10 mouse cellular contexts compared by ENCODE assay signal in the genomic region with DNA sequence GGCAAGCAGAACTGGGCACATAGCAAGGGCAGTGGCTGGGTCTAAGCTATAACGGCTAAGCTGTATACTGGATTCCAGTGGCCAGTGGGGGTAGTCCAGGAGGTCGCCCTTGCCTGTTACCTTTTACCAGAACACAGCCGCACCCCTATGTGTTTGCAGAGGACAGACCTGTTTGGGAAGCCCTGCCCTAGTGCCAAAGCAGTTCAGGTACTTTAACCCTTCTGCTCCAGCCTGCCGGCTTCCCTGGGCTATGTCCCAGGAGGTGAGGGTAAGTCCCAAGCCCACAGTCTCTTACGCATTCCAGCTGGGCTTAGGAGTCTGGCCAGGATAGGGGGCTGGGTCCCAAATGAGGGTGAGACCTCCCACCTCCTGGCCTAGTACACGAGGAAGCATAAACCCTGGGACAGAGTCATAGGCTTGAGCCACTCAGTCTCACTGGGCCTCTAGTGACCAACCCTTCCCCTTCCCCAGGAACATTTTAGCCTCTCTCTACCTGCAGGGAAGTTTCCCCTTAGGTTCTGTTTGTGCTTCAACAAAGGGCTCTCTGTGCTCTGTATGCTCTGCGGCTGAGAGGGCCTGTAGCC. TPM values are rescaled to one million over a fixed set of nuclear protein-coding genes. Genes with fewer than 3 reads are reported as not detected.
DNase-seq lines count a peak whose midpoint lies in the region; ATAC-seq and TF ChIP-seq lines count a peak whose summit lies in the region.
"Had no signal": no experiment of that assay in that cellular context is flagged by ENCODE, and none has a peak within 500 bp of the region (broad histone marks: within the 10 kb centered on the region; RNA-seq: fewer than 3 reads in every experiment).

No protein-coding gene starts in this region.

- no peaks in the 10 kb centered on the region for H3K27me3 ChIP-seq in kidney, adult 2 months (replicated peaks; ENCODE audit: control insufficient read depth, insufficient read depth, low read length)
- H3K27me3 ChIP-seq in limb, embryonic 14.5 days (ENCODE audit: control insufficient read depth, insufficient read depth, low read length) = no peaks in the 10 kb centered on the region
- no peaks in the 10 kb centered on the region for H3K27me3 ChIP-seq in thymus, adult 2 months (ENCODE audit: control insufficient read depth, insufficient read depth, low read length)

- no peaks in the 10 kb centered on the region for H3K9me3 ChIP-seq in limb, embryonic 14.5 days (ENCODE audit: control insufficient read depth, low read length)
- H3K9me3 ChIP-seq: midbrain, embryonic 10.5 days had no signal

- peak; percentile 18 for DNase-seq in cerebellum, adult 11-12 months
- no peak for DNase-seq in cerebellum, postnatal 14 days
- DNase-seq in kidney, adult 2 months = no peak
- no peak for DNase-seq in kidney, adult 8-10 months
- DNase-seq in limb, embryonic 14.5 days (ENCODE audit: low spot score) = no peak
- DNase-seq in adrenal gland, adult 2 months = no peak
- DNase-seq in thymus, adult 2 months = no peak
- DNase-seq: gastrocnemius, postnatal 10 days had no signal

- H3K4me1 ChIP-seq in kidney, adult 2 months (ENCODE audit: control insufficient read depth, insufficient read depth, low read length) = peaks cover 13% of the 10 kb centered on the region
- peaks cover 33% of the 10 kb centered on the region for H3K4me1 ChIP-seq in brown adipose tissue, adult 24 weeks (ENCODE audit: control insufficient read depth, insufficient read depth, insufficient read length, low read length)
- no peaks in the 10 kb centered on the region; the same call in 1 of the 2 replicates for H3K4me1 ChIP-seq in limb, embryonic 14.5 days (ENCODE audit: control insufficient read depth, insufficient read depth, low read length)
- peaks cover 38% of the 10 kb centered on the region for H3K4me1 ChIP-seq in thymus, adult 2 months (replicated peaks; ENCODE audit: control insufficient read depth, insufficient read depth, low read length)

- 37% methylated on average over 7 of the region's 7 CpGs for WGBS in kidney, adult 2 months
- WGBS in limb, embryonic 14.5 days = 63% methylated on average over 7 of the region's 7 CpGs
- 90% methylated on average over 7 of the region's 7 CpGs for WGBS in thymus, adult 2 months

- H3K27ac ChIP-seq in kidney, adult 2 months (ENCODE audit: insufficient read depth, low read depth, low read length) = peak overlapping the region; percentile 35; the same call in 1 of the 2 replicates
- peak overlapping the region; percentile 9 for H3K27ac ChIP-seq in brown adipose tissue, adult 24 weeks (replicated peaks; ENCODE audit: low read depth, low read length)
- H3K27ac ChIP-seq in limb, embryonic 14.5 days (replicated peaks; ENCODE audit: low read depth, low read length) = peak overlapping the region; percentile 52; the same call in 1 of the 2 replicates
- H3K27ac ChIP-seq in thymus, adult 2 months (ENCODE audit: control insufficient read depth, insufficient read depth, low read length) = no peak overlapping the region; the same call in 1 of the 2 replicates
- H3K27ac ChIP-seq: midbrain, embryonic 10.5 days had no signal

- no peak overlapping the region for H3K4me2 ChIP-seq in limb, embryonic 14.5 days (replicated peaks; ENCODE audit: low read depth, low read length, severe bottlenecking)

- H3K36me3 ChIP-seq in kidney, adult 2 months (ENCODE audit: control insufficient read depth, insufficient read depth, low read length) = 0 out of 2 replicates have a peak, but pooled peaks cover 2% of the 10 kb centered on the region
- peaks cover 70% of the 10 kb centered on the region for H3K36me3 ChIP-seq in limb, embryonic 14.5 days (ENCODE audit: control insufficient read depth, insufficient read depth, low read length)
- peaks cover 25% of the 10 kb centered on the region for H3K36me3 ChIP-seq in thymus, adult 2 months (ENCODE audit: control insufficient read depth, insufficient read depth, low read length)

- H3K9ac ChIP-seq in limb, embryonic 14.5 days (ENCODE audit: low read depth, low read length, severe bottlenecking) = 0 out of 2 replicates have a peak overlapping the region, but pooled peaks have one; percentile 25

- H3K4me3 ChIP-seq in kidney, adult 2 months (ENCODE audit: insufficient read depth, low read depth, low read length) = no peak overlapping the region
- H3K4me3 ChIP-seq in brown adipose tissue, adult 24 weeks (ENCODE audit: insufficient read depth, low read depth, low read length) = no peak overlapping the region
- H3K4me3 ChIP-seq in limb, embryonic 14.5 days (replicated peaks; ENCODE audit: low read length) = no peak overlapping the region
- no peak overlapping the region for H3K4me3 ChIP-seq in thymus, adult 2 months (ENCODE audit: control insufficient read depth, insufficient read depth, low read length)
- H3K4me3 ChIP-seq: midbrain, embryonic 10.5 days had no signal

- TF ChIP-seq CTCF in kidney, adult 2 months (conservative IDR thresholded peaks at IDR 0.05; ENCODE audit: insufficient read depth, insufficient read length, low read depth, low read length) = no peak
- TF ChIP-seq CTCF in thymus, adult 2 months (IDR thresholded peaks at IDR 0.05; ENCODE audit: borderline replicate concordance, control insufficient read depth, extremely low read depth, insufficient read depth, low read length, poor library complexity) = no peak

- no peak for TF ChIP-seq POLR2A in kidney, adult 2 months (IDR thresholded peaks at IDR 0.05; ENCODE audit: low read depth, low read length)
- no peak for TF ChIP-seq POLR2A in limb, embryonic 14.5 days (IDR thresholded peaks at IDR 0.05; ENCODE audit: borderline replicate concordance, extremely low read depth, insufficient read depth, insufficient read length)
- TF ChIP-seq POLR2A in thymus, adult 2 months (IDR thresholded peaks at IDR 0.05; ENCODE audit: control insufficient read depth, extremely low read depth, insufficient read depth, low read length, poor library complexity) = no peak

- ATAC-seq in limb, embryonic 14.5 days (ENCODE audit: low FRiP score, low read depth) = peak; percentile 37; the same call in 1 of the 2 replicates

RNA-seq across cellular contexts. Expression of a gene that starts 4.3 kb away (rescaled TPM):
- 6.4 and 12.7 TPM in 2 replicates for polyA plus RNA-seq in kidney, adult 2 months (2012; rRNA removed)
- polyA plus RNA-seq in brown adipose tissue, adult 24 weeks (2012; ENCODE audit: insufficient read depth, insufficient read length, missing spikeins) = not detected in 2 replicates
- 3.8 and 6.0 TPM in 2 replicates for polyA plus RNA-seq in limb, embryonic 14.5 days (2012; rRNA removed)
- 0.11 and 0.23 TPM in 2 replicates for polyA plus RNA-seq in limb, embryonic 14.5 days (2014; fragmentation: Nextera tagmentation; extraction: Ambion mirVana)
- 1 to 10 TPM in 1 of 2 experiments, under 1 TPM in 1; 0.97 to 1.9 TPM for total RNA-seq in adrenal gland, adult 2 months (2021)
- 14.0 and 15.0 TPM in 2 replicates for polyA plus RNA-seq in adrenal gland, adult 2 months (2012; rRNA removed)
- polyA plus RNA-seq in thymus, adult 2 months (2012; rRNA removed) = 14.8 and 15.5 TPM in 2 replicates

RNA-seq across cellular contexts. Expression of a gene that starts 7.2 kb away (rescaled TPM):
- polyA plus RNA-seq in kidney, adult 2 months (2012; rRNA removed) = 42.0 and 45.4 TPM in 2 replicates
- polyA plus RNA-seq in brown adipose tissue, adult 24 weeks (2012; ENCODE audit: insufficient read depth, insufficient read length, missing spikeins) = 11.9 and 14.8 TPM in 2 replicates
- 18.8 and 26.3 TPM in 2 replicates for polyA plus RNA-seq in limb, embryonic 14.5 days (2012; rRNA removed)
- 47.2 and 53.8 TPM in 2 replicates for polyA plus RNA-seq in limb, embryonic 14.5 days (2014; fragmentation: Nextera tagmentation; extraction: Ambion mirVana)
- total RNA-seq in adrenal gland, adult 2 months (2021) = 10 to 100 TPM; 59.3 to 65.7 TPM
- 40.5 and 44.8 TPM in 2 replicates for polyA plus RNA-seq in adrenal gland, adult 2 months (2012; rRNA removed)
- 27.3 and 31.0 TPM in 2 replicates for polyA plus RNA-seq in thymus, adult 2 months (2012; rRNA removed)

RNA-seq across cellular contexts. Expression of a gene that starts 21.3 kb away (rescaled TPM):
- polyA plus RNA-seq in kidney, adult 2 months (2012; rRNA removed) = 117 and 130 TPM in 2 replicates
- 16.2 and 19.3 TPM in 2 replicates for polyA plus RNA-seq in brown adipose tissue, adult 24 weeks (2012; ENCODE audit: insufficient read depth, insufficient read length, missing spikeins)
- 11.7 and 12.8 TPM in 2 replicates for polyA plus RNA-seq in limb, embryonic 14.5 days (2012; rRNA removed)
- polyA plus RNA-seq in limb, embryonic 14.5 days (2014; fragmentation: Nextera tagmentation; extraction: Ambion mirVana) = 5.0 and 5.1 TPM in 2 replicates
- 10 to 100 TPM; 17.5 to 18.0 TPM for total RNA-seq in adrenal gland, adult 2 months (2021)
- polyA plus RNA-seq in adrenal gland, adult 2 months (2012; rRNA removed) = 8.5 and 18.3 TPM in 2 replicates
- 10.7 and 18.1 TPM in 2 replicates for polyA plus RNA-seq in thymus, adult 2 months (2012; rRNA removed)

RNA-seq across cellular contexts. Expression of a gene that starts 36.2 kb away (rescaled TPM):
- not detected in 2 replicates for polyA plus RNA-seq in kidney, adult 2 months (2012; rRNA removed)
- not detected in 2 replicates for polyA plus RNA-seq in brown adipose tissue, adult 24 weeks (2012; ENCODE audit: insufficient read depth, insufficient read length, missing spikeins)
- polyA plus RNA-seq in limb, embryonic 14.5 days (2012; rRNA removed) = not detected in 2 replicates
- not detected in 2 replicates for polyA plus RNA-seq in limb, embryonic 14.5 days (2014; fragmentation: Nextera tagmentation; extraction: Ambion mirVana)
- total RNA-seq in adrenal gland, adult 2 months (2021) = not detected
- polyA plus RNA-seq in adrenal gland, adult 2 months (2012; rRNA removed) = not detected in 2 replicates
- not detected in 2 replicates for polyA plus RNA-seq in thymus, adult 2 months (2012; rRNA removed)
- total RNA-seq: gastrocnemius, postnatal 10 days had no signal
- polyA plus RNA-seq: midbrain, embryonic 10.5 days had no signal

RNA-seq across cellular contexts. Expression of a gene that starts 39.0 kb away (rescaled TPM):
- 71.6 and 88.3 TPM in 2 replicates for polyA plus RNA-seq in kidney, adult 2 months (2012; rRNA removed)
- polyA plus RNA-seq in brown adipose tissue, adult 24 weeks (2012; ENCODE audit: insufficient read depth, insufficient read length, missing spikeins) = 17.4 and 19.1 TPM in 2 replicates
- 24.5 and 30.3 TPM in 2 replicates for polyA plus RNA-seq in limb, embryonic 14.5 days (2012; rRNA removed)
- 10.2 and 10.3 TPM in 2 replicates for polyA plus RNA-seq in limb, embryonic 14.5 days (2014; fragmentation: Nextera tagmentation; extraction: Ambion mirVana)
- 10 to 100 TPM; 22.1 to 23.9 TPM for total RNA-seq in adrenal gland, adult 2 months (2021)
- 28.7 and 37.3 TPM in 2 replicates for polyA plus RNA-seq in adrenal gland, adult 2 months (2012; rRNA removed)
- polyA plus RNA-seq in thymus, adult 2 months (2012; rRNA removed) = 32.3 and 35.3 TPM in 2 replicates
